Mouse (Mus musculus) megakaryocyte, adult 5-6 weeks (primary cell): ENCODE data around the gene Serhl. TPM values are rescaled to one million over a fixed set of nuclear protein-coding genes. Genes with fewer than 3 reads are reported as not detected.
"Not testable (repeated sequence)": the region's sequence is repeated elsewhere in the genome, so short reads cannot be mapped to it uniquely, and the experiment has no call there.

Experiments
- ATAC-seq: 2 replicates; pipeline ENCODE4 v1.8.0; 2016; ENCODE audit warnings: mild to moderate bottlenecking, inconsistent platforms; ENCODE audit not compliant: poor library complexity, severe bottlenecking
- total RNA-seq, 2 experiments: library from RNA; stranded (forward) in 1 of 2; stranded (reverse) in 1 of 2; fragments of 153-499, 151-499 nt in 1 of 2; fragments of 221-1000, 200-1000 nt in 1 of 2; gene quantifications; 2 replicates each; pipeline versions ENCODE4 v1.2.3 to v1.2.4; 2015 to 2017

Gene Serhl
- 36.6 and 46.4 TPM in 2 replicates for total RNA-seq (2015)
- total RNA-seq (2017): 27.0 and 34.6 TPM in 2 replicates

GRCm38 (mm10) chr15:83089429-83089605, at the start of gene Serhl:
Serhl (plus strand) TSS chr15:83089506.
- no peak for ATAC-seq

DNA sequence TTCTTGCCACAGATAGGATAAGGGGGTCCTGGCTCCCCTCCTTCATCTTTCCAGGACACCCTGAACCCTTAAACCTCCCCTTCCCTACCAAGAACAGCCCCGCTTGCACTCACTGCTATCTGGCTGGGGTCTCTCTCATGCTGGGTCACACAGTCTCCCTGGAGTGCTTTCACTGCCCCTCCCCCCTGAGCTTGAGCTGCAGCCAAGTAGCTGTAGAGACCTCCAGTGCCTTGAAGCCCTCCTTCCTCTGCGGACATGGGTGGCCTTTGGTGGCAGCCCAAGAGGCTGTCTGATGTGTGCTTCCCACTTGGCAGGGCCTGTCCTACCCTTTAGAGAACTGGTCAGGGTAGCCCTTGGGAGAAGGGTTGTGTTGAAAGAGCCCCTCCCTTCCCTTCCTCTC, 49.1 kb upstream of the Serhl start:
- no peak for ATAC-seq

- ATAC-seq: no peak
Measured at GRCm38 (mm10) chr15:83042655-83043361, 46.5 kb upstream of the Serhl start.

- no peak for ATAC-seq
Measured at GRCm38 (mm10) chr15:83043362-83043708, 46.0 kb upstream of the Serhl start.

- not testable (repeated sequence) for ATAC-seq
Measured at GRCm38 (mm10) chr15:83045565-83045964, 43.7 kb upstream of the Serhl start.

- no peak for ATAC-seq
Measured at GRCm38 (mm10) chr15:83046308-83046707, 43.0 kb upstream of the Serhl start.

- no peak for ATAC-seq
Measured at GRCm38 (mm10) chr15:83046730-83047129, 42.6 kb upstream of the Serhl start.

DNA sequence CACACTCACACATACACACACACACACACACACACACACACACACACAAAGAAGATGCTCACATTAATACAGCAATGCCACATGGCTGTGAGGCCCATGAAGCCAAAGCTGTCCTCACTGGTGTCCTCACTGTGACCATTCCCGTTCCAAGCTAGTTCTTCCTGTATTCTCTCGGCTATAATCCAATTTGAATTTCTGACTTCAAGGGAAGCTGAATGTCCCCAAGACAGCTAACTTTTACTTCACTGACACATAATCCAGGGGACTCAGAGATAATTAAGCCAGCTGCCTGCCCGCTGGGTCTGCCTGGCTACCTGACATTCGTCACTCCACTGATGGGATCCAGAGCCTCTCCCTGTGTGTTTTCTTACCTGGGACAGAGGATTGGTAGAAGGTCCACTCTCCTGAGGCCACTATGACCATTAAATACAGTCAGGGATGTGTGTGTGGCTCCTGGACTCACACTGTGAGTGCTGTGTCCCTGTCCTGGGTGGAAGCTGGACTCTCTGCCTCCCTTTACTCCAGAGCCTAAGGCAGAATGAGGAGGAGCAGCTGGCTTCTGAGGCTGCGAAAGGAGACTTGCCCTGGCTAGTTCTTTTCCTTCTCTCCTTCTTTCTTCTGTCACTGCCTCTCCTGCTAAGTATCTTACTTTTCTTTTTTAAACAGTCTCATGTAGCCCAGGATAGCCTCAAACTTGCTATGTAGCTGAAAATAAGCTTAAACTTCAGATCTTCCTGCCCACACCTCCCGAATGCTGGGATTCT, 36.8 kb upstream of the Serhl start:
- ATAC-seq: no peak

- no peak for ATAC-seq
Measured at GRCm38 (mm10) chr15:83053261-83053660, 36.0 kb upstream of the Serhl start.

DNA sequence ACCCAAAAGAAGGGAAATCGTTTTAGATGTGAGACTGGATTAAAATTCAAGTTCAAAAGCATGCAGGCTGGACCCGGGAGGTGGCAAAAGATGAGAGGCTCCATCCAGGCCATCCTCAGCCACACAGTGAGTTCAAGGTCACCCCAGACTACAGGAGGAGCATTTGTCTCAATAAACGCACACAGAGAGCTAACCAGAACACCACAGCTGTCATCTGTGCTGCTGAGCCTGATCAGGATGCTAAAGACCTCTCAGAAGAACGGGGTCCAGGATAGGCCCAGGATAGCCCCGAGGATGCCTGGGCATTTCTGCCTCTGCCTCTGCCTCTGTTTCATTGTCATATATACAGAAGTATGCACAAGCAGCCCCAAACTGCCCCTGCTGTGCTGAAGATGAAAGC, 33.7 kb upstream of the Serhl start:
- ATAC-seq: no peak

DNA sequence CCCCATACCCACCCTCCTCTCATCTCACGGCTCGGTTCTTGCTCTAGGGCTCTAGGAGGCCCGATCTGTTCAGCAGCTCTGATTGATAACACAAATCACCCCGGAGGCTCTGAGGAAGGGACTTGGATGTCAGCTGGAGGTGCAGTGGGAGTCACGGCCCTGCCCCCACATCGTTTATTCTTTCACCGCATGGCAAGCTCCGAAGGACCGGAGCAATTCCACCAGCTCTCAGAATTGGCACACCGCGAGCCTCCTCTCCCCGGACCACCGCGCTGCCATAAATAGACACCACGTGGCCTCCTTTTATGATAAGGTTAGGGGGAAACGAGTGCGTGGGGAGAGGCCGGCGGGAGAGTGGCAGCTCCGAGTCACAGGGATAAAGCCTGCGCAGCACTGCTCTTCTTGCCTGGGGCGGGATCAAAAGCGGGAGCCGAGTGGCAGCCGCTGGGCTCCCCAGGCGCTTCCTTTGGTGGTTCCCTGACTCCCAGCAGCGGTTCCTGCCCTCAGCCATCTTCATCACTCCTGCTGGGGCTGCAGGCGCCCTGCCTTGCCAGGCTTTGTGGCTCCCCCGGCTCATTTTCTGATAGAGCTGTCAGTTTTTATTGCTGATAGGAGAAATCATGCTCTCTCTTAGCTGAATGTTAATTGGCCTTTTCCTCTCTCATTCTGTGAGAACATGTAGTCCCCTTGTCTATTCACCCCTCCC, 32.8 kb upstream of the Serhl start:
- no peak for ATAC-seq

DNA sequence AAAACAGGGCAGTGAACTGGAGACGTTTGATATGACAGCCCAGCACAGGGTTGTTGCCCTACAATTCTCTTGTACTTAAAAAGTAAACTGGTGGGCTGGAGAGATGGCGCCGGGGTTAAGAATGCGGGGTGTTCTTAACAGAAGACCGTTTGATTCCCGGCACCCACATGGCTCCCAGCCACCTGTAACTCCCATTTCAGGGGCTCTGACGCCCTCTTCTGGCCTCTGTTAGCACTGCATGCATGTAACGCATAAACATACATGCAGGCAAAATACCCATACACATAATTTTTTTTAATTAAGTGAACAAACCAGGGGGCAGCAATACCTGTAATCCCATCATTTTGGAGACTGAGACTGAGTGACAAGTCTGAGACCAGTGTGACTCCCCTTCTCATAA, 31.8 kb upstream of the Serhl start:
- ATAC-seq: no peak

DNA sequence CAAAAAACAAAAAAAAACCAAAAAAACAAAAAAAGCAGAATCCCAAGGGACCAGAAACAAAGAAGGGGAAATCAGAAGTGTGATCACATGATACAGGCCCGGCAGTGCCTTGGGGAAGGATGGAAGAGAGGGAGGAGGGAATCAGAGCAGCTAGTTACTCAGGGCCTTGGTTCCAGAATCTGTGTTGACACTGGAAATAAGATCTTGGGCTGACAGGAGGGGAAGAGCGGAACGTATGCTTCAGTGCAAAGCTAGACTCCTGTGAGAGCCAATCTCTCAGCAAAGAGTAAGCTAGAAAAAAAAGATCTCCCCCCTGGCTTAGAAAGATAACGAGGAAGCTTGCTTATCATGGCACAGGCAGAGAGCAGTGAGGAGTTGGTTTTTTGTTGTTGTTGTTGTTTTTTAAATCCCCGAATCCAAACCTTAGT, 30.1 kb upstream of the Serhl start:
- ATAC-seq: no peak

GRCm38 (mm10) chr15:83061689-83062088, 27.6 kb upstream of the Serhl start:
- no peak for ATAC-seq

DNA sequence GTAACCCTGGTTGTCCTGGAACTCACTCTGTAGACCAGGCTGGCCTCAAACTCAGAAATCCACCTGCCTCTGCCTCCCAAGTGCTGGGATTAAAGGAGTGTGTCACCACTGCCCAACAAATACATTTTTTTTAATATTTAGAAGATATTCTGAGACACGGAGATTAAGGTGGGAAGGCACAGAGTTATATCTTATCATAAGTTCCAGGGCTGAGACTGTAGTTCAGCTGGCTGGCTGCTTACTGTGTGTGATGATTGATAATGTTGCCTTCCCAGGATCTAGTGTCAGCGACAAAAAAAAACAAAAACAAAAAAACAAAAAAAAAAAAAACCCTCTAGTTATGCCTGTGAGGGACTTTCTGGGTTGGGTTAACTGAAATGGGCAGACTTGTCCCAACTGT, 26.7 kb upstream of the Serhl start:
- not testable (repeated sequence) for ATAC-seq

- ATAC-seq: no peak
Measured at GRCm38 (mm10) chr15:83065543-83065942, 23.8 kb upstream of the Serhl start.

DNA sequence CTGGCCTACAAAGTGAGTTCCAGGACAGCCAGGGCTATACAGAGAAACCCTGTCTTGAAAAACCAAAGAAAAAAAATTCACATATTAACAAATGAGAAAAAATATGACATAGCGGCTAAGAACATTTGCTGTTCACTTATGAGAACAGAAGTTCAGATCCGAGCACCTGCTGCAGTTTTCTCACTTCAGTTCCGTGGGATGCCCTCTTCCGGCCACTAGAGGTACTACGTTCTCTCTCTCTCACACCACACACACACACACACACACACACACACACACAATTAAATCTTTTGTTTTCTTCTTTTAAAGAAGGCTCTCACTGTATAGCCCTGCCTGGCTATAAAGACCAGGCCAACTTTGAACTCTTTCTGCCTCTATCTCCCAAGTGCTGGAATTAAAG, 21.0 kb upstream of the Serhl start:
- ATAC-seq: no peak

DNA sequence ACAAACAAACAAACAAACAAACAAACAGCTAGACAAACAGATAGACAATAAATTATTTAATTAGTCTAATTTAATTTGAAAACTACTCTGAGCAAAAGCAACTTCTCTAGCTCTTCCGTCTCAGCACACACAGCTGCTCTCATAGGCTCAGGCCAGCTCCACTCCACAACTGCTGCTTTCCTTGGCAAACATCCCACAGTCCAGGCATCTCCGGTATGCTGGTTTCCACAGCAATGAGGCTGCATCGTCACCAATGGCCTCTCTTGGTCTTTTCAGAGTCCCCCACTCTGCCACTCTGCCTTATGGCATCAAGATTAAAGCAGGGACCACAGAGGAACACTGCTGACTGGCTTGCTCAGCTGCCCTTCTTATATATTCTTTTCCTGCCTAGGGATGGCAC, 18.4 kb upstream of the Serhl start:
- ATAC-seq: no peak

DNA sequence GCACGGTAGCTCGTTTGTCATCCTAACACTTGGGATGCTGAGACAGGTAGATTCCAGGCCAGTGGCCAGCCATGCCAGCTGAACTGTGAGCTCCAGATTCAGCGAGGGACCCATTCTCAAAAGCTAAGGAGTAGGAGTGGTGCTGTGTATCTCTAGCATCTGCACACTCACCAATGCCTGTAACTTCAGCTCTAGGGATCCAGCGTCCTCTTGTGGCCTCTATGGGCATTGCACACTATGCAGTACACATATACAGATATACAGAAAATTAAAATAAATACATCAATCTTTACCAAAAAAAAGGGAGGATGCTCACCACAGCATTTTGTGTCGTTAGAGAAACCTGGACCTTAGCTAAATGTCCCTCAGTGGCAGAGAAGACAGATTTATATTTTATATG, 17.6 kb upstream of the Serhl start:
- no peak for ATAC-seq

DNA sequence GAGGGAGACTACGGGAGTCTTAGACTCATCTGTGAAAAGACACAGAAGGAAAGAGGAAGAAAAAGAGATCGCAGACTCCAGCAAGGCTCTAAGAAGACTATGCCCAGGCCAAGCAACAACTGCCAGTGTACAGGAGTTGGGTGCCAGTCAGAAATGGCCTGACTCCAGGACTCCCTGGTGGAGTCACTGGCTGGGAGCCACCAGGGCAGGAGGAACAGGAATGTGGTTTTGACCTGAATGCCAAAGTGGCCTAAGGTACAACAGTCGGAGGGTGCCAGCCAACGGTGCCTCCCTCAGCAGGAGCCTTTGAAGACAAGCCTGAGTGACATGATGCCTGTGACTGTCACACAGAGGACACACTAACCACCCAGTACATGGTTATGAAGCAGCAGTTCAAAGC, 15.1 kb upstream of the Serhl start:
- no peak for ATAC-seq

DNA sequence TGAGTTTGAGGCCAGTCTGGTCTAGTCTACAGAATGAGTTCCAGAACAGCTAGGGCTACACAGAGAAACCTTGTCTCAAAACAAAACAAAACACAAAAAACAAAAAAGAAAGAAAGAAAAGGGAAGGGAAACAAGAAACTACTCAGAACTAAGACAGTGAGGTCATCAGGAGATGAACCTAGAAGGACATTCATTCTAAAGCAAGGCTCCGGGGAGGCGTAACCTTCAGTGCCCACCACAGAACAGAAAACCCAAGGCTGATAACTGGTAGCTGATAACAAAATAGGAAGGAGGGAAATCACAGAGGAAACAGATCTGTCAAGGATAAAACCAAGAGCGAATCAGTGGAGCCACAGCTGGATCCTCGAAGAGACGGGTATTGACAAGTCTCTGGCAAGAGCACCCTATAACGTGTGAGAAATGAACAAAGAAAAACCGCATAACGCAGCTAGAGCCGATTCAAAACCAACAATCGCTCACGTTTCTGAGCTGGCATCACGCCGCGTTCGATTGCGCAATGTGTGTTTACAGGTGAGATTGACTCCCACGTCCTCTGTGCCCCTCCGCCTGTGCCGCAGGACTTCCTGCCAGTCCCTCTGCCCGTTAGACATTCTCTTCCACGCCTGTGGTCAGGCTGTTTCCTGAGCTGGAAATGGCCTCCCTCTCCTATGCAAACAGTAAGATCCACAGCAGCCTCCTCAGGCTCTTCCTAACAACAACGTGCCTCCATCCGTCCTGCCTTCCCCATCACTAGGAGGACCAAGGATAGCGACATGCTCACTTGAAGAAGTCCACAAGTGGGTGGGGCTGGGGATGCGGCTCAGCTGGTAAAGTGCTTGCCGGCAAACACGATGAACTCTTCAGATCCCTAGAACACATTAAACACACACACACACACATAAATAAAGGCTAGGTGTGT, 13.4 kb upstream of the Serhl start:
- ATAC-seq: 0 out of 2 replicates have a peak, but pooled peaks have one; percentile 27
